Mouse (Mus musculus): ENCODE results near the gene Kcnma1.

DNA sequence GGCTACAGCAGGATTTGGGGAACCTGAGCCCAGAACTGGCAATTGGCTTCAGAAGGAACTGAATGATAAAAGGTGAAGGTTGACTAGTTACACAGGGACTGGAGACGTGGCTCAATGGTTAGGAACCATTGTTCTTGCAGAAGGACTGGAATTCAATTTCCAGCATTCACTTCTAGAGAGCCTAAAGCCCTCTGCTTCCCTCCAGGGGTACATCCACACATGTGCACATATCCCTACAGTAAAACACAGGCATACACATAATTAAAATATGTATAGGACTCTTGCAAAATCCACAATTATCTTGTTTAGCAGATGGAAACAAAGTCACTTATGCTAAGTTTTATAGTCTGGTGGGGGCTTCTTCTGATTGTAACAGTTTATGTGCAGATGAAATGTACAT is 485.1 kb downstream of the Kcnma1 start:
- TF ChIP-seq CTCF (conservative IDR thresholded peaks at IDR 0.05; ENCODE audit: insufficient read depth, insufficient read length, low read depth, low read length) (no peak), POLR2A (IDR thresholded peaks at IDR 0.05; ENCODE audit: low read depth, low read length) (no peak)
